Mouse (Mus musculus): ENCODE results near the gene Hnrnpl. TPM values are rescaled to one million over a fixed set of nuclear protein-coding genes. Genes with fewer than 3 reads are reported as not detected.

The Hnrnpl gene
- polyA plus RNA-seq, 1 experiment = 140 TPM

DNA sequence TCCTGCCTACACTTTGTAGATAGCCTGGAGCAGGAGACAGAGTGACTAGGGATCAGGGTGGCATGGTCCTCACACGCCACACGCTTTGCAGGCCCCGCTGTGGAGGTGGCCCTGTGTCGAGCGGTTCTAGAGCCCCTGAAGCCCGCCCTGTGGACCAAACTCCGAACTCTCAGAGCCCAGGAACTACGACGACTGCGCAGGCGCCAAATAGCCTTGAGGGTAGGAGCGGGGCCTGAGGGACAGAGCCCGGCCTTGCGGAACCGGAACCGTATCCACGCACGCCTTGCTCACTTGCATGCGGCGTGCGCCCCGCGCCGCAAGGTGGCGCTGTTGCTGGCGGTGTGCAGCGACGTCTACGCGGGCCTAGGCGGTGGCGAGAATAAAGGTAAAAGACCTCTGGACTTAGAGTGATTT is 11.8 kb upstream of the Hnrnpl start:
- WGBS = 8% methylated on average over 32 of the region's 32 CpGs
- peak overlapping the region; percentile 34 for H3K27ac ChIP-seq (ENCODE audit: insufficient read depth, low read depth, low read length)
- H3K27me3 ChIP-seq (ENCODE audit: control insufficient read depth, insufficient read depth, low read length) = no peaks in the 10 kb centered on the region
- peaks cover 7% of the 10 kb centered on the region for H3K4me1 ChIP-seq (ENCODE audit: control insufficient read depth, insufficient read depth, insufficient read length, low read length)
- TF ChIP-seq CTCF (IDR thresholded peaks at IDR 0.05; ENCODE audit: extremely low read depth, insufficient read length, insufficient replicate concordance, low read depth, low read length) = peak; percentile 97
- no peak; the same call in 1 of the 2 replicates for TF ChIP-seq POLR2A (IDR thresholded peaks at IDR 0.05; ENCODE audit: low read depth, low read length)
- peak overlapping the region; percentile 47 for H3K4me3 ChIP-seq (ENCODE audit: low read depth, low read length)
- H3K36me3 ChIP-seq (ENCODE audit: control insufficient read depth, insufficient read depth, low read length) = no peaks in the 10 kb centered on the region; the same call in 1 of the 2 replicates

GRCm38 (mm10) chr7:28799994-28800393 is 8.3 kb upstream of the Hnrnpl start:
- Histone ChIP-seq H3K27ac (ENCODE audit: insufficient read depth, low read depth, low read length) (no peak overlapping the region), H3K4me3 (ENCODE audit: low read depth, low read length) (no peak overlapping the region), H3K27me3 (ENCODE audit: control insufficient read depth, insufficient read depth, low read length) (no peaks in the 10 kb centered on the region), H3K4me1 (ENCODE audit: control insufficient read depth, insufficient read depth, insufficient read length, low read length) (peaks cover 29% of the 10 kb centered on the region), H3K36me3 (ENCODE audit: control insufficient read depth, insufficient read depth, low read length) (no peaks in the 10 kb centered on the region; the same call in 1 of the 2 replicates)
- 93% methylated on average over 9 of the region's 9 CpGs for WGBS
- no peak for TF ChIP-seq CTCF (IDR thresholded peaks at IDR 0.05; ENCODE audit: extremely low read depth, insufficient read length, insufficient replicate concordance, low read depth, low read length)
- no peak for TF ChIP-seq POLR2A (IDR thresholded peaks at IDR 0.05; ENCODE audit: low read depth, low read length)

DNA sequence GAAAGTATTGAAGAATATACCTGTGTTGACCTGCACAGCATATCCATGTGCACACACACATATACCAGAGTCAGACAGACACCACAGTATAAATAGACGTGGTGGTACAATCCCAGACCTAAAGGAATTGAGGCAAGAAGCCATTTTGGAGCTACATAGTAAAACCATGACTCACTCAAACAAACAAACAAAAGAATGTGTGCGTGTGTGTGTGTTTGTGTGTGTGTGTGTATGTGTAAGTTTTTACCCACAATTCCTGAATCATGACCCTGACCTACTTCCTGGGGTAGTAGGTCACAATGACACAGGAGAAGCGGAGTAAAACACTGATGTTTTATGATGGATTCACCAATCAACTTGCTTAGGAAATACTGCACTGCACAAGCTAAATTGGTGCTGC is 6.9 kb upstream of the Hnrnpl start:
- no peak for TF ChIP-seq CTCF (IDR thresholded peaks at IDR 0.05; ENCODE audit: extremely low read depth, insufficient read length, insufficient replicate concordance, low read depth, low read length)
- no peak for TF ChIP-seq POLR2A (IDR thresholded peaks at IDR 0.05; ENCODE audit: low read depth, low read length)
- H3K27ac ChIP-seq (ENCODE audit: insufficient read depth, low read depth, low read length) = peak overlapping the region; percentile 96

DNA sequence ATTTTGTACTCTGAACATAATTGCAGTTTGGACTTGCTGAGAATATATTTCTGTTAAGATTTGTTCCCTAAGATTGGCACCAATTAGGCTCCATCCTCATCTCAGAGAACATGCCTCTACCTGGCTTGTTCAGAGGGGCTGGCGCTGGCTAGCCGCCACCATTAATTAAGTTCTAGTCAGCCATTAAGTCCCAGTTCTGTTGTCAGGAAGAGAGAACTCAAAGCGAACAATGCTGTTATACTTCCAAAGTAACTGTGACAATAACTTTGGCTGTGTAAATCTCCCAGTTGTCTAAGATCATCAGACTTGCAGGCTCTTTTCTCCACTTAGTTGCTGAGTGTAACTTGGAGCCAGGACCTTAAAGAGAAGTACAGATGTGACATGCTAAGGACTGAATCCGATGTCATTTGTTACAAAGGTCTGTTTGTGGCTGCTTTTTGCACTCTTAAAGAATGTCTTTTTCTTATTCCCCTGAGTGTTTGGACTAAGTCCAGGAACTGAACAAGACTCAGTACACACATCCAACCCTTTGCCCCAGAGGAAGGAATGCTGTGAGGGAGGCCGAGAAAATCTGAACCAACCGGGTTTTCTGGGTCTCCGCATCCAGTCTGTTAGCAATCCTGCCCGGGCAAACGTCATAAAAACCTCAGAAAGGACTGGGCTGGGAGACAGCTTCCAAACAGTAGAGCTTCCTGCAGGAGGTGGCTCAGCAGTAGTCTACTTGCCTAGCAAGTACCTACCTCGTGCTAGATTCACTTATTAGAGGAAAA is 6.3 kb upstream of the Hnrnpl start:
- 10% methylated on average over 10 of the region's 10 CpGs for WGBS
- Histone ChIP-seq H3K4me3 (ENCODE audit: low read depth, low read length) (no peak overlapping the region), H3K27me3 (ENCODE audit: control insufficient read depth, insufficient read depth, low read length) (no peaks in the 10 kb centered on the region), H3K4me1 (ENCODE audit: control insufficient read depth, insufficient read depth, insufficient read length, low read length) (peaks cover 24% of the 10 kb centered on the region; the same call in 1 of the 2 replicates), H3K36me3 (ENCODE audit: control insufficient read depth, insufficient read depth, low read length) (no peaks in the 10 kb centered on the region; the same call in 1 of the 2 replicates), H3K27ac (ENCODE audit: insufficient read depth, low read depth, low read length) (peak overlapping the region; percentile 96)
- TF ChIP-seq POLR2A (IDR thresholded peaks at IDR 0.05; ENCODE audit: low read depth, low read length) (no peak), CTCF (IDR thresholded peaks at IDR 0.05; ENCODE audit: extremely low read depth, insufficient read length, insufficient replicate concordance, low read depth, low read length) (peak; percentile 20; the same call in 1 of the 2 replicates)

More for the DNA sequence above, 6.9 kb upstream of the Hnrnpl start:
- no peaks in the 10 kb centered on the region; the same call in 1 of the 2 replicates for H3K36me3 ChIP-seq (ENCODE audit: control insufficient read depth, insufficient read depth, low read length)
- no peak overlapping the region for H3K4me3 ChIP-seq (ENCODE audit: low read depth, low read length)
- no peaks in the 10 kb centered on the region for H3K27me3 ChIP-seq (ENCODE audit: control insufficient read depth, insufficient read depth, low read length)
- peaks cover 26% of the 10 kb centered on the region for H3K4me1 ChIP-seq (ENCODE audit: control insufficient read depth, insufficient read depth, insufficient read length, low read length)
- 23% methylated on average over 3 of the region's 3 CpGs for WGBS

- no peaks in the 10 kb centered on the region for H3K36me3 ChIP-seq (ENCODE audit: control insufficient read depth, insufficient read depth, low read length)
- peak overlapping the region; percentile 0; the same call in 1 of the 2 replicates for H3K4me3 ChIP-seq (ENCODE audit: low read depth, low read length)
- WGBS = 7% methylated on average over 10 of the region's 10 CpGs
- no peaks in the 10 kb centered on the region for H3K27me3 ChIP-seq (ENCODE audit: control insufficient read depth, insufficient read depth, low read length)
- no peak for TF ChIP-seq POLR2A (IDR thresholded peaks at IDR 0.05; ENCODE audit: low read depth, low read length)
- H3K27ac ChIP-seq (ENCODE audit: insufficient read depth, low read depth, low read length) = peak overlapping the region; percentile 96
- peaks cover 28% of the 10 kb centered on the region; the same call in 1 of the 2 replicates for H3K4me1 ChIP-seq (ENCODE audit: control insufficient read depth, insufficient read depth, insufficient read length, low read length)
Measured at GRCm38 (mm10) chr7:28802846-28803588, 5.3 kb upstream of the Hnrnpl start.

DNA sequence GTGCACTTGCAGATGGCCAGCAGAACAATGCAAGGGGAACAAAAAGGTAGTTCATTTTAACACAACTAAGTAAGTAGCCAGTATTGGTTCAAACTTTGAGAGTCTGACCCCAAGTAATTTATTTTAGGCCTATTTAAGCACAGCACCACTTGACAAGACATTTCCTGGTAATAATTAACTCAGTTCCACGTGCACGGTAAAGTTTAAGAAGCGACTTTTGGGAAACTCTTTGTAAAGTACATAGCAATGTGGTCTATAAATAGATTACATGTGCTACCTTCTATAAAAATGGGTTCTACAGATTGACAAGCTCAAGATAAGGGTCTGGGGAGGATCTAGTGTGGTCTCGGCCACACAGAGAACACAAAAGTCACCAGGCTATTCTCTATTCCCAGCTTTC is 4.6 kb upstream of the Hnrnpl start:
- Histone ChIP-seq H3K36me3 (ENCODE audit: control insufficient read depth, insufficient read depth, low read length) (no peaks in the 10 kb centered on the region), H3K4me1 (ENCODE audit: control insufficient read depth, insufficient read depth, insufficient read length, low read length) (peaks cover 29% of the 10 kb centered on the region; the same call in 1 of the 2 replicates), H3K27ac (ENCODE audit: insufficient read depth, low read depth, low read length) (peak overlapping the region; percentile 95), H3K4me3 (ENCODE audit: low read depth, low read length) (no peak overlapping the region), H3K27me3 (ENCODE audit: control insufficient read depth, insufficient read depth, low read length) (no peaks in the 10 kb centered on the region)
- TF ChIP-seq CTCF (IDR thresholded peaks at IDR 0.05; ENCODE audit: extremely low read depth, insufficient read length, insufficient replicate concordance, low read depth, low read length) (no peak), POLR2A (IDR thresholded peaks at IDR 0.05; ENCODE audit: low read depth, low read length) (no peak)
- 22% methylated on average over 4 of the region's 4 CpGs for WGBS

- Histone ChIP-seq H3K4me3 (ENCODE audit: low read depth, low read length) (no peak overlapping the region), H3K27me3 (ENCODE audit: control insufficient read depth, insufficient read depth, low read length) (no peaks in the 10 kb centered on the region), H3K36me3 (ENCODE audit: control insufficient read depth, insufficient read depth, low read length) (no peaks in the 10 kb centered on the region), H3K4me1 (ENCODE audit: control insufficient read depth, insufficient read depth, insufficient read length, low read length) (peaks cover 24% of the 10 kb centered on the region; the same call in 1 of the 2 replicates), H3K27ac (ENCODE audit: insufficient read depth, low read depth, low read length) (no peak overlapping the region)
- WGBS = 60% methylated on average over 4 of the region's 4 CpGs
- TF ChIP-seq POLR2A (IDR thresholded peaks at IDR 0.05; ENCODE audit: low read depth, low read length) = no peak
- TF ChIP-seq CTCF (IDR thresholded peaks at IDR 0.05; ENCODE audit: extremely low read depth, insufficient read length, insufficient replicate concordance, low read depth, low read length) = peak; percentile 12; the same call in 1 of the 2 replicates
Measured at GRCm38 (mm10) chr7:28806869-28807268, 1.5 kb upstream of the Hnrnpl start.
